Mouse (Mus musculus) embryonic fibroblast, embryonic 13.5 days (primary cell): ENCODE measurements at regions not wholly inside any gene's neighbourhood (a gene's known extent, or its start where the extent isn't known, plus 50 kb on each side); places are given as distances from the start of the nearest gene placed in this dataset.

Experiments
- CTCF ChIP-seq: IDR thresholded peaks from 2 replicates; pipeline ENCODE4 v1.5.1; 2011; ENCODE audit warnings: mild to moderate bottlenecking, control low read depth, low read length, moderate library complexity, borderline replicate concordance; ENCODE audit not compliant: insufficient read depth
- POLR2A ChIP-seq: IDR thresholded peaks from 2 replicates; pipeline ENCODE4 v1.6.1; 2011; ENCODE audit warnings: low read depth, mild to moderate bottlenecking, control low read depth, low read length, moderate library complexity

GRCm38 (mm10) chr3:120729671-120730070, 441.8 kb downstream of the Rwdd3 start:
- TF ChIP-seq CTCF: no peak
- TF ChIP-seq POLR2A: no peak
